Mouse (Mus musculus): ENCODE measurements around the gene Sertad4. TPM values are rescaled to one million over a fixed set of nuclear protein-coding genes. Genes with fewer than 3 reads are reported as not detected.

Sertad4 gene
- polyA plus RNA-seq (2017; shearing (Covaris generic)), result not detected

GRCm38 (mm10) chr1:192855474-192856230 is at the start of gene Sertad4:
Gene Sertad4, minus strand, starts transcription at chr1:192855756.

Other genes starting within 250 kb of the Sertad4 start
- gene Hhat, start 84.5 kb downstream of the Sertad4 start, polyA plus RNA-seq (2017; shearing (Covaris generic)), result 4.2 TPM
- gene Syt14, start 180.0 kb upstream of the Sertad4 start, polyA plus RNA-seq (2017; shearing (Covaris generic)), result not detected